Mouse (Mus musculus): ENCODE results near the gene Homer1.

DNA sequence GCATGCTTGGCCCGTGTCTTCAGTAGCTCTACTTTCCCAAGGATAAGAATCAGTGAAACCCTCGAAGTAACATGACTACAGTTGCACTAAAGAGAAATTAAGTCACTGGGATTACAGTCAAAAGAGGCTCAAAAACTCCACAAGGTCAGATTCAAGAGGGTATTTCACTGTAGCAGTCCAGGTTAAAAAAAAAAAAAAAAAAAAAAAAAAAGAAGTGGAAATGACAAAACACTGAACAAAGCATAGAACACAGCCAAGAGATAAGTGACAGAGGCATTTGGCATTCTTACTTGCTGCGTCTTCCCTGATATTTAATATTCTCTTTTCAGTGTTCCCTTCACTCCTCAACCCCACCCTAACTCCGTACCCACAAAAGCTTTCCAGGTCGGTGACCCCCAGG lies 115.6 kb downstream of the Homer1 start:
- TF ChIP-seq POLR2A (IDR thresholded peaks at IDR 0.05; ENCODE audit: low read depth, low read length): no peak
- no peak for TF ChIP-seq CTCF (conservative IDR thresholded peaks at IDR 0.05 in 1 of 2, IDR thresholded peaks at IDR 0.05 in 1 of 2; ENCODE audit: low read depth in 2 of 2, low read length in 2 of 2)

All from CH12.LX (cell line).